Mouse (Mus musculus) erythroblast, embryonic 14.5 days (primary cell): ENCODE measurements around the gene Frmd6.

ENCODE experiments used
- GATA1 ChIP-seq: IDR thresholded peaks from 2 replicates; pipeline ENCODE4 v1.6.1; 2012; ENCODE audit warnings: low read length, inconsistent platforms, mixed read lengths
- TAL1 ChIP-seq: IDR thresholded peaks from 3 replicates; pipeline ENCODE4 v1.6.1; 2012; ENCODE audit warnings: low read length, inconsistent platforms, mixed read lengths

DNA sequence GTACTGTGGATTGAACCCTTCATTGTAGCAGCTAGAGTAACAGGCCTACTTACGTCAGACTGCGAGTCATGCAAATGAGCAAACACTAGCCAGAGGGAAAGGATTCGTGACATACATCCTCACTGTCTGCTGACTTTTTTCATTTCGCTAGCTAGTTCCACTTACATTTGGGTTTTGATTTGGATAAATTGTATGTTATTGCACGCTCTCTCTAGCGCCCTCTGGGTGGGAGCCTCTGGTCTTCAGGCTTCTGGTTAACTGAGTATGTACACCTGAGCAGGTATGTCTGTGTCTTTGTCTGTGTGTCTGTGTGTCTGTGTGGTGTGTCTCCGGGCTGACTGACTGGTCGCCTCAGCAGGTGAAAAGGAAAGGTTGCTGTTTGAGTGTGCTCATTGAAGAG is 72.1 kb downstream of the Frmd6 start:
- no peak for TF ChIP-seq TAL1
- TF ChIP-seq GATA1: no peak
